Mouse (Mus musculus) adrenal gland, adult 8-10 months (tissue): ENCODE measurements around the gene Mthfd1l. TPM values are rescaled to one million over a fixed set of nuclear protein-coding genes. Genes with fewer than 3 reads are reported as not detected.
A peak's percentile ranks its signal among the peaks of the same experiment; 100 is the strongest.

ENCODE experiments used
- DNase-seq: peaks from one replicate; pipeline ENCODE4 v3.0.0; 2022
- total RNA-seq, 4 experiments: library from RNA; stranded (reverse); gene quantifications; 2 replicates each; pipeline ENCODE4 v1.2.4; 2022

Gene Mthfd1l
- total RNA-seq: 1 to 10 TPM; 4.9 to 9.2 (median 8.0) TPM

- DNase-seq: peak; percentile 81
Observed at GRCm38 (mm10) chr10:3972981-3973588, at the start of gene Mthfd1l. Mthfd1l (plus strand) TSS chr10:3973118.

- DNase-seq: no peak
Observed at GRCm38 (mm10) chr10:3928008-3928545, 44.8 kb upstream of the Mthfd1l start.

- no peak for DNase-seq
Observed at GRCm38 (mm10) chr10:3931831-3932230, 41.1 kb upstream of the Mthfd1l start.

- DNase-seq: no peak
Observed at GRCm38 (mm10) chr10:3933311-3933940, 39.5 kb upstream of the Mthfd1l start.

- DNase-seq: no peak
Observed at GRCm38 (mm10) chr10:3936864-3937263, 36.1 kb upstream of the Mthfd1l start.

- DNase-seq: no peak
Observed at GRCm38 (mm10) chr10:3939895-3940595, 32.9 kb upstream of the Mthfd1l start.

GRCm38 (mm10) chr10:3940596-3940975 lies 32.3 kb upstream of the Mthfd1l start:
- no peak for DNase-seq

GRCm38 (mm10) chr10:3941054-3941757 lies 31.7 kb upstream of the Mthfd1l start:
- peak; percentile 20 for DNase-seq

- DNase-seq: no peak
Observed at GRCm38 (mm10) chr10:3942289-3942688, 30.6 kb upstream of the Mthfd1l start.

- peak; percentile 39 for DNase-seq
Observed at GRCm38 (mm10) chr10:3943492-3944395, 29.2 kb upstream of the Mthfd1l start.

GRCm38 (mm10) chr10:3946871-3947270 lies 26.0 kb upstream of the Mthfd1l start:
- no peak for DNase-seq

GRCm38 (mm10) chr10:3947346-3947745 lies 25.6 kb upstream of the Mthfd1l start:
- no peak for DNase-seq

- no peak for DNase-seq
Observed at GRCm38 (mm10) chr10:3949306-3949705, 23.6 kb upstream of the Mthfd1l start.

- DNase-seq: no peak
Observed at GRCm38 (mm10) chr10:3956471-3956870, 16.4 kb upstream of the Mthfd1l start.

- no peak for DNase-seq
Observed at GRCm38 (mm10) chr10:3958591-3958990, 14.3 kb upstream of the Mthfd1l start.

GRCm38 (mm10) chr10:3969026-3969425 lies 3.9 kb upstream of the Mthfd1l start:
- no peak for DNase-seq

GRCm38 (mm10) chr10:3972237-3972636 lies 681 bp upstream of the Mthfd1l start:
- no peak for DNase-seq

- peak; percentile 84 for DNase-seq
Observed at GRCm38 (mm10) chr10:3973589-3974070, 712 bp downstream of the Mthfd1l start.

- DNase-seq: no peak
Observed at GRCm38 (mm10) chr10:3974380-3974779, 1.5 kb downstream of the Mthfd1l start.

GRCm38 (mm10) chr10:3975898-3976622 lies 3.1 kb downstream of the Mthfd1l start:
- no peak for DNase-seq

GRCm38 (mm10) chr10:3976623-3977010 lies 3.7 kb downstream of the Mthfd1l start:
- DNase-seq: no peak
